Mouse (Mus musculus): ENCODE results near the gene Palm2. TPM values are rescaled to one million over a fixed set of nuclear protein-coding genes. Genes with fewer than 3 reads are reported as not detected.
"Not testable (repeated sequence)": the region's sequence is repeated elsewhere in the genome, so short reads cannot be mapped to it uniquely, and the experiment has no call there.

Palm2 gene
- 29.6 and 41.8 TPM in 2 replicates for polyA plus RNA-seq (2016; fragmentation: Nextera tagmentation; extraction: Ambion mirVana)

- no peaks in the 10 kb centered on the region for H3K9me3 ChIP-seq
- no peaks in the 10 kb centered on the region for H3K36me3 ChIP-seq
- peak within 1 kb of the TSS; percentile 49 for H3K27ac ChIP-seq
- peak within 1 kb of the TSS; percentile 71 for H3K4me3 ChIP-seq
- peaks cover 17% of the 10 kb centered on the region for H3K4me1 ChIP-seq
- peak; percentile 80 for DNase-seq (ENCODE audit: low spot score)
- under 1% methylated on average over 67 of the region's 67 CpGs for WGBS
- peaks cover 62% of the 10 kb centered on the region for H3K27me3 ChIP-seq (ENCODE audit: insufficient read depth, poor library complexity, severe bottlenecking)
These were observed at the start of gene Palm2 for GRCm38 (mm10) chr4:57433941-57434704. TSS of gene Palm2 (plus strand) at chr4:57434247.

DNA sequence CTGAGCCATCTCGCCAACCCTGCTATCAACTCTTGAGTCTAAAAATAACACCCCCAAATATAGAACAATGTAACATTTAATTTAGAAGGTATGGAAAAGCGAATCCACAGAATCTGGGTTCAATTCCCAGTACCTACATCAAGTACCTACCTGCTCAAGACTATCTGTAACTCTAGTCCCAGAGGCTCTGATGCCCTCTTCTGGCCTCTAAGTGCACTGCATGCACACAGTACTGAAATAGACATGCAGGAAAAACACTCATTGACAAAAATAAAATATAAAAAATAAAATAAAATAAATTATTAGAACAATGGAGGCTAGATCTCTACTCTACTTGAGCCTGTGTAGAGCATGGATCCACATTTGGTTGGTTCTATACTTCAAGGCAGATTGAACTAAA lies 49.7 kb upstream of the Palm2 start:
- no peaks in the 10 kb centered on the region for H3K4me1 ChIP-seq
- 66% methylated on average over 2 of the region's 2 CpGs for WGBS
- DNase-seq (ENCODE audit: low spot score) = no peak
- no peaks in the 10 kb centered on the region for H3K36me3 ChIP-seq
- no peak overlapping the region for H3K4me3 ChIP-seq
- H3K27ac ChIP-seq = no peak overlapping the region
- H3K9me3 ChIP-seq = no peaks in the 10 kb centered on the region
- H3K27me3 ChIP-seq (ENCODE audit: insufficient read depth, poor library complexity, severe bottlenecking) = no peaks in the 10 kb centered on the region

GRCm38 (mm10) chr4:57391103-57391502 lies 42.9 kb upstream of the Palm2 start:
- H3K36me3 ChIP-seq = no peaks in the 10 kb centered on the region
- H3K27ac ChIP-seq = no peak overlapping the region
- no peaks in the 10 kb centered on the region for H3K9me3 ChIP-seq
- 47% methylated on average over 8 of the region's 8 CpGs for WGBS
- H3K4me3 ChIP-seq = no peak overlapping the region
- DNase-seq (ENCODE audit: low spot score) = peak; percentile 31
- no peaks in the 10 kb centered on the region for H3K27me3 ChIP-seq (ENCODE audit: insufficient read depth, poor library complexity, severe bottlenecking)
- no peaks in the 10 kb centered on the region for H3K4me1 ChIP-seq

- no peak overlapping the region for H3K27ac ChIP-seq
- no peaks in the 10 kb centered on the region for H3K4me1 ChIP-seq
- no peaks in the 10 kb centered on the region for H3K27me3 ChIP-seq (ENCODE audit: insufficient read depth, poor library complexity, severe bottlenecking)
- H3K36me3 ChIP-seq = no peaks in the 10 kb centered on the region
- H3K4me3 ChIP-seq = no peak overlapping the region
- no peaks in the 10 kb centered on the region for H3K9me3 ChIP-seq
- 78% methylated on average over 9 of the region's 9 CpGs for WGBS
- DNase-seq (ENCODE audit: low spot score) = peak; percentile 24
These were observed 37.6 kb upstream of the Palm2 start for GRCm38 (mm10) chr4:57396414-57396813.

DNA sequence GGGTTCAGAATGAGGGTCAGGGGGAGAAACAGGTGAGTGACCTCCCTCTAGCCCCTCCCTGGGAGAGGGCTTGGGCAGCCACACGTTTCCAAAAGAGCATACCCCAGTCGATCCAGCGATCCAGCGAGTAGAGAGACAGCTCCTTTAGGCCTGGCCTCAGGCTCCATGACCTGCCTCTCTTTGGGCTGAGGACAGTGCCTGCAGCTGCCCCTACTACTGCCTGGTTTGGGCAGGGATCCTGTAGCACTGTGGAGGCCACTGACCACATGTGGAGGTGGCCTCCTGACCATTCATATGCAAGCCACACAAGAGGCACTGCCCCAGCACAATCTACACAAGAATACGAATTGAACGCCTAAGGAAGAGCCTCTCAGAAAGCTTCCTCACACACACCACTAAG lies 21.7 kb upstream of the Palm2 start:
- H3K27me3 ChIP-seq (ENCODE audit: insufficient read depth, poor library complexity, severe bottlenecking); H3K4me3 ChIP-seq; H3K27ac ChIP-seq; H3K36me3 ChIP-seq; H3K9me3 ChIP-seq; H3K4me1 ChIP-seq: not testable (repeated sequence)
- 43% methylated on average over 6 of the region's 6 CpGs for WGBS
- peak; percentile 6 for DNase-seq (ENCODE audit: low spot score)

DNA sequence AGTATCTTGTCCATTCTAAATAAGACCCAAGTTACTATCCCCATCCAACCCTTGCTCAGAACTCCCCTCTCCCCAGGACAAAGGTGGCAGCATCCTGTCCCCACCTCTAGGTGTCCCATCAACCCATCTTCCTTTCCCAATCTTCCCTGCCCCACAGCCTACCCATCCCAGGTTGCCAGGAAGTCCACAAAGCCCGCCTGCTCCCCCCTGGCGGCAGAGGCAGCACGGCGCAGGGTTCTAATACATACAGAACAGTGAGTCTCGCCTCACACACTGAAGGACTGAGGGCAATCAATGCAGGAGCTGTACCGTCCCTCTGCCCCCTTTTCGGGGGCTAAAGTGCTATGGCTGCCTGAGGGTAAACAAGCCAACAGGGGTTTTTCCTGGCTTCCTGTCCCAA lies 21.0 kb upstream of the Palm2 start:
- no peaks in the 10 kb centered on the region for H3K4me1 ChIP-seq
- 37% methylated on average over 7 of the region's 7 CpGs for WGBS

GRCm38 (mm10) chr4:57413670-57414069 lies 20.4 kb upstream of the Palm2 start:
- not testable (repeated sequence) for H3K27me3 ChIP-seq (ENCODE audit: insufficient read depth, poor library complexity, severe bottlenecking); H3K9me3 ChIP-seq; H3K4me3 ChIP-seq; H3K4me1 ChIP-seq; H3K36me3 ChIP-seq; H3K27ac ChIP-seq
- DNase-seq (ENCODE audit: low spot score) = peak; percentile 66
- 87% methylated on average over 11 of the region's 11 CpGs for WGBS

More for the DNA sequence above, 21.0 kb upstream of the Palm2 start:
- Histone ChIP-seq H3K4me3 (no peak overlapping the region), H3K9me3 (no peaks in the 10 kb centered on the region), H3K27ac (no peak overlapping the region), H3K27me3 (ENCODE audit: insufficient read depth, poor library complexity, severe bottlenecking) (peaks cover 7% of the 10 kb centered on the region; the same call in 1 of the 2 replicates), H3K36me3 (no peaks in the 10 kb centered on the region)
- peak; percentile 68 for DNase-seq (ENCODE audit: low spot score)

DNA sequence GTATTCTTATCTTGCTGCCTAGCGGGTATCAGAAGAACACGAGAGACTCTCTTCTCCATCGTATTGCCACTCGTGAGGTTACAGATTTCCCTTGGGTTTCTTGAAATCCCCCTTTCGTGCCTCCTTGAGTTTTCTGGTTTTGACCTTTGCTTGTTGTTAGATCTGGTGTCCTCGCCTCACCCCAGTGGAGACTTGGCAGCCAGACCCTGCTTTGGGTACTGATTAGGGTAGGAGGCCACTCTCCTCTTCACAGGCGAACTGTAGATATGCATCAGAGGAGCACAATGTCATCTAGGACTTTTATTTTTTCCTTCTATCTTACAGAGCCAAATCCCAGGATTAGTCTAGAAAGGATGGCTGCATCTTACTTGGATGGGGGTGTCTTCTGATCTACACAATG lies 10.0 kb upstream of the Palm2 start:
- Histone ChIP-seq H3K36me3 (no peaks in the 10 kb centered on the region), H3K9me3 (no peaks in the 10 kb centered on the region), H3K27ac (no peak overlapping the region), H3K27me3 (ENCODE audit: insufficient read depth, poor library complexity, severe bottlenecking) (no peaks in the 10 kb centered on the region), H3K4me1 (no peaks in the 10 kb centered on the region), H3K4me3 (no peak overlapping the region)
- no peak for DNase-seq (ENCODE audit: low spot score)
- WGBS = 75% methylated on average over 7 of the region's 7 CpGs

DNA sequence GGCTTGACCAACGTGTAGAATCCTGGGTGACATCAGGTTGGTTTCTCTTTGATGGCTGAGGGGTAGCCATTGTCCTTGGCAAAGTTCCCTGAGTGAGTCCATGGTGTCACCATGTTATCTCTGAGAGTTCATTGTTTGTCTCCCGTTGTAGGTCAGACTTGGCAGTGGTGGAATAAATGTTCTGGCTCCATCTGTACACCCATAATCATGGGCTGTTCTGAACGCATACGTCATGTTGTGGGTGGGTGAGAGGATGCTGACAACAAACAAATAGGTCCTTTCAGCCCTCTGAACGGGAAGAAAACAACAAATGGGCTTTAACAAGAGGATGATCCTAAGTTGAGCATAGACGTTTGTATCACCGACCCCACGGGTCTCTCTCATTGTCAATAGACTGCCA lies 5.7 kb upstream of the Palm2 start:
- H3K4me3 ChIP-seq = no peak overlapping the region
- no peaks in the 10 kb centered on the region for H3K9me3 ChIP-seq
- H3K27me3 ChIP-seq (ENCODE audit: insufficient read depth, poor library complexity, severe bottlenecking) = peaks cover 21% of the 10 kb centered on the region
- H3K27ac ChIP-seq = no peak overlapping the region
- WGBS = 74% methylated on average over 8 of the region's 8 CpGs
- H3K36me3 ChIP-seq = no peaks in the 10 kb centered on the region
- no peak for DNase-seq (ENCODE audit: low spot score)
- 0 out of 2 replicates have a peak, but pooled peaks cover under 1% of the 10 kb centered on the region for H3K4me1 ChIP-seq

GRCm38 (mm10) chr4:57434705-57435360 lies 786 bp downstream of the Palm2 start:
- Histone ChIP-seq H3K27ac (peak overlapping the region; percentile 49; the same call in 1 of the 2 replicates), H3K4me1 (peaks cover 17% of the 10 kb centered on the region), H3K27me3 (ENCODE audit: insufficient read depth, poor library complexity, severe bottlenecking) (peaks cover 62% of the 10 kb centered on the region), H3K9me3 (no peaks in the 10 kb centered on the region), H3K4me3 (peak overlapping the region; percentile 71), H3K36me3 (no peaks in the 10 kb centered on the region)
- peak; percentile 67 for DNase-seq (ENCODE audit: low spot score)
- 19% methylated on average over 19 of the region's 19 CpGs for WGBS

- whole genome bisulfite sequencing = 66% methylated on average over 4 of the region's 4 CpGs
- peaks cover 17% of the 10 kb centered on the region for H3K4me1 ChIP-seq
- no peaks in the 10 kb centered on the region for H3K9me3 ChIP-seq
- DNase-seq (ENCODE audit: low spot score) = no peak
- H3K36me3 ChIP-seq = no peaks in the 10 kb centered on the region
- peaks cover 57% of the 10 kb centered on the region for H3K27me3 ChIP-seq (ENCODE audit: insufficient read depth, poor library complexity, severe bottlenecking)
- no peak overlapping the region for H3K27ac ChIP-seq
- no peak overlapping the region for H3K4me3 ChIP-seq
These were observed 2.2 kb downstream of the Palm2 start for GRCm38 (mm10) chr4:57436286-57436685.

DNA sequence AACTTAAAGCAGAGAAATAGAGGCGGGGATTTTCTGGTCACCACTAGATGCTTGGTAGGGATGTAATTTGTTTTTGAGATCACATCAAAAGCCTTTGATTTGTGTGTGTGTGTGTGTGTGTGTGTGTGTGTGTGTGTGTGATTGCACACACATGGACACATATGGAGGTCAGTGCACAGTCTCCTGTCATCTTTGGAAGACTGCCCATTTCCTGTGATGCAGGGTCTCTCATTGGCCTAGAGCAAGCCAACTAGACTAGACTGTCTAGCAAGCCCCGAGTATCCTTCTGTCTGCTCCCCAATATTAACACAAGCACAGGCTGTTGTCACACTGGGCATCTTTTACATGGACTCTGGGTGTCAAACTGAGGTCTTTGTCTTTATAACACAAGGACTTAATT lies 12.0 kb downstream of the Palm2 start:
- no peaks in the 10 kb centered on the region for H3K4me1 ChIP-seq
- H3K4me3 ChIP-seq = no peak overlapping the region
- H3K9me3 ChIP-seq = no peaks in the 10 kb centered on the region
- no peaks in the 10 kb centered on the region for H3K27me3 ChIP-seq (ENCODE audit: insufficient read depth, poor library complexity, severe bottlenecking)
- no peak overlapping the region for H3K27ac ChIP-seq
- WGBS = 59% methylated on average over 2 of the region's 2 CpGs
- no peaks in the 10 kb centered on the region for H3K36me3 ChIP-seq
- DNase-seq (ENCODE audit: low spot score) = no peak

DNA sequence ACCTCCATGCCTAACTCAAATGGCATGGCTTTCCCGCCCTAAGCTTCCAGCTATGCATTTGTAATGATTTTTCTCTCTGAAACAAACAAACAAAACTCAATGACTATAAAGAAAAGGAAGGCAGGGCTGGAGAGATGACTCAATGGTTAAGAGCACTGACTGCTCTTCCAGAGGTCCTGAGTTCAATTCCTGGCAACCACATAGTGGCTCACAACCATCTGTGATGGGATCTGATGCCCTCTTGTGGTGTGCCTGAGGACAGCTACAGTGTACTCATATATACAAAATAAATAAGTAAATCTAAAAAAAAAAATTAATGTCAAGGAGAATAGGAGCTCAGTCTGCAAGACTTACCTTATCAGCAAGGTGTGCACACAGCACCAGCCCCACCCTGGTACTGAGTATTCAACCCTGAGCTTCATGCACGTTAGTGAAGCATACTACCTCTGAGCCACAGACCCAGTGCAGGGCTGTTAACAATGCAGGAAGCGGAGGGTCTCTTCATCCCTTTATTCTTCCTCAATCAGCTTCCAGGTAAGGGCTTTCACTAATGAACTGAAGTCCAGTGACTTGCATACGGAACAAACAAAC lies 12.9 kb downstream of the Palm2 start:
- Histone ChIP-seq H3K4me3 (no peak overlapping the region), H3K36me3 (no peaks in the 10 kb centered on the region), H3K9me3 (no peaks in the 10 kb centered on the region), H3K4me1 (0 out of 2 replicates have a peak, but pooled peaks cover under 1% of the 10 kb centered on the region), H3K27me3 (ENCODE audit: insufficient read depth, poor library complexity, severe bottlenecking) (no peaks in the 10 kb centered on the region), H3K27ac (no peak overlapping the region)
- 74% methylated on average over 4 of the region's 4 CpGs for WGBS
- DNase-seq (ENCODE audit: low spot score) = no peak
